Mouse (Mus musculus) layer of hippocampus, postnatal 10 days (tissue): Measurements from ENCODE around the gene Ankrd23. TPM values are rescaled to one million over a fixed set of nuclear protein-coding genes. Genes with fewer than 3 reads are reported as not detected.

ENCODE experiments used
- microRNA-seq, 2 experiments: library from miRNA; unstranded; fragments of <30 nt; microRNA quantifications; one replicate each; pipeline ENCODE4 v1.2.0; 2021
- total RNA-seq, 2 experiments: library from RNA; stranded (reverse); gene quantifications; 2 replicates each; pipeline ENCODE4 v1.2.3; 2021

Gene Ankrd23
- total RNA-seq, 2 experiments from 2014 or later, result 4.9 to 5.0 TPM

Small RNA genes lying within 50 kb of the gene (microRNA-seq; reads per million reads assigned to microRNA genes)
- gene Gm47280, result 0 to 0.20 reads per million in 2 experiments

Other genes with a start within 250 kb of the Ankrd23 start
- 10 to 100 TPM; 13.7 to 14.8 TPM for gene Arid5a, start 229.2 kb downstream of the Ankrd23 start, total RNA-seq
- 10 to 100 TPM; 55.0 to 57.3 TPM for gene Kansl3, start 167.7 kb downstream of the Ankrd23 start, total RNA-seq
- gene Fer1l5, start 164.6 kb downstream of the Ankrd23 start, total RNA-seq, result not detected
- gene Lman2l, start 91.6 kb downstream of the Ankrd23 start, total RNA-seq, result 10 to 100 TPM; 50.1 to 51.2 TPM
- gene Cnnm4, start 65.3 kb downstream of the Ankrd23 start, total RNA-seq, result 10 to 100 TPM; 18.3 to 18.5 TPM
- gene Cnnm3, start 25.0 kb downstream of the Ankrd23 start, total RNA-seq, result 10 to 100 TPM; 35.0 to 39.8 TPM
- under 1 TPM in 1 of 2 experiments, not detected in 1; 0.18 TPM for gene Gm42417, start 2.5 kb upstream of the Ankrd23 start, total RNA-seq
- gene Ankrd39, start 10.6 kb upstream of the Ankrd23 start, total RNA-seq, result 10 to 100 TPM; 10.9 to 15.9 TPM
- 10 to 100 TPM; 21.6 to 24.6 TPM for gene Sema4c, start 21.5 kb upstream of the Ankrd23 start, total RNA-seq
- under 1 TPM in 1 of 2 experiments, not detected in 1; 0.78 TPM for gene Fam178b, start 146.3 kb upstream of the Ankrd23 start, total RNA-seq
- 100 to 1,000 TPM; 732 to 792 TPM for gene Cox5b, start 154.6 kb upstream of the Ankrd23 start, total RNA-seq
- 1 to 10 TPM; 1.2 TPM for gene 4933424G06Rik, start 173.3 kb upstream of the Ankrd23 start, total RNA-seq
- gene Actr1b, start 177.5 kb upstream of the Ankrd23 start, total RNA-seq, result 100 to 1,000 TPM; 187 to 191 TPM
- gene Zap70, start 224.9 kb upstream of the Ankrd23 start, total RNA-seq, result 1 to 10 TPM; 3.0 to 3.2 TPM